Mouse (Mus musculus) small intestine, adult 2 months (tissue): ENCODE data around the gene Drg1.
"Not testable (repeated sequence)": the region's sequence is repeated elsewhere in the genome, so short reads cannot be mapped to it uniquely, and the experiment has no call there.

Source experiments
- CTCF ChIP-seq: fragments of 200-500 bp; IDR thresholded peaks from 2 replicates; pipeline ENCODE4 v1.5.1; 2012; ENCODE audit warnings: low read depth, mild to moderate bottlenecking, control low read depth, inconsistent platforms, low read length, moderate library complexity, mixed read lengths; ENCODE audit not compliant: insufficient replicate concordance, insufficient read length; ENCODE audit errors: extremely low read depth
- POLR2A ChIP-seq: fragments of 200-500 bp; IDR thresholded peaks from 2 replicates; pipeline ENCODE4 v1.6.1; 2012; ENCODE audit warnings: low read depth, mild to moderate bottlenecking, control low read depth, inconsistent platforms, low read length, moderate library complexity

DNA sequence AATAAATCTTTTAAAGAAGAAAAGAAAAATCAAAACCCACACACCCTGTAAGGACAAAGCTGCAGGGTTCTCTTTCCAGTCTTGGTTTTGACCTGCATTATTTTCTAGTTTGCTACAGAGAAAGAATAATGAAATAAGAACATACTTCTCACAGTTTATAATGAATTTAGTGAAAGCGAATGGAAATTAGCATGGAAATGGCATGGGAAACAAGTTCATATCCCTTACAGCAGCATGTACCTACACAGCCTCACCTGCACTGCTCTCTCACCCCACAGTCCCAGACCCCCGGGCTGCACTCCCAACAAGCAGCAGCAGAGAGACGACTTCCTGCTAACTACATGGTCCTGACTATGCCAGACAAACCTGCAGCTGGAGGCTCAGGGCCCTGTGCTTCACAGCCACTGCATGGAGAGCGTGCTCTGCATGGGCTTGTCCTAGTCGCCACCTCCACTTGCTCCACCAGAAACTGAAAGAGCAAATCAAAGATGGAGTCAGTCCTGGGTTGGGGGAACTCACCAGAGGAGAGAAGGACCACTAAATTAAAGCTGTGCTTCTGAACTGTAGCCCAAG is 100.9 kb downstream of the Drg1 start:
- not testable (repeated sequence) for TF ChIP-seq POLR2A, CTCF
